Mouse (Mus musculus): ENCODE measurements around the gene Cxcl16. TPM values are rescaled to one million over a fixed set of nuclear protein-coding genes. Genes with fewer than 3 reads are reported as not detected.

Cxcl16 gene
- polyA plus RNA-seq, 1 experiment from 2014 or later, result 5.3 TPM

- Histone ChIP-seq H3K36me3 (no peaks in the 10 kb centered on the region), H3K27me3 (no peaks in the 10 kb centered on the region), H3K9ac (no peak overlapping the region), H3K4me3 (no peak overlapping the region), H3K4me2 (no peak overlapping the region), H3K27ac (no peak overlapping the region), H3K4me1 (peaks cover 8% of the 10 kb centered on the region; the same call in 1 of the 2 replicates), H3K9me3 (no peaks in the 10 kb centered on the region)
- ATAC-seq (ENCODE audit: insufficient number of reproducible peaks, low FRiP score, low TSS enrichment, low read depth), result no peak
- WGBS, result 73% methylated on average over 1 of the region's 1 CpGs
Observed at GRCm38 (mm10) chr11:70447373-70447772, 12.4 kb downstream of the Cxcl16 start.

GRCm38 (mm10) chr11:70446756-70447155, 13.0 kb downstream of the Cxcl16 start:
- 40% methylated on average over 3 of the region's 3 CpGs for WGBS
- no peak overlapping the region for H3K9ac ChIP-seq
- H3K4me2 ChIP-seq, result no peak overlapping the region
- no peak for ATAC-seq (ENCODE audit: insufficient number of reproducible peaks, low FRiP score, low TSS enrichment, low read depth)
- no peak overlapping the region for H3K27ac ChIP-seq
- H3K4me1 ChIP-seq, result 0 out of 2 replicates have a peak, but pooled peaks cover 5% of the 10 kb centered on the region
- H3K4me3 ChIP-seq, result no peak overlapping the region
- no peaks in the 10 kb centered on the region for H3K9me3 ChIP-seq
- 0 out of 2 replicates have a peak, but pooled peaks cover 6% of the 10 kb centered on the region for H3K36me3 ChIP-seq
- H3K27me3 ChIP-seq, result no peaks in the 10 kb centered on the region

- WGBS, result 76% methylated on average over 6 of the region's 6 CpGs
- Histone ChIP-seq H3K9me3 (no peaks in the 10 kb centered on the region), H3K4me1 (no peaks in the 10 kb centered on the region), H3K4me2 (no peak overlapping the region), H3K9ac (no peak overlapping the region), H3K36me3 (peaks cover 21% of the 10 kb centered on the region), H3K4me3 (no peak overlapping the region), H3K27ac (no peak overlapping the region), H3K27me3 (no peaks in the 10 kb centered on the region)
- no peak for ATAC-seq (ENCODE audit: insufficient number of reproducible peaks, low FRiP score, low TSS enrichment, low read depth)
Observed at GRCm38 (mm10) chr11:70444667-70445066, 15.1 kb downstream of the Cxcl16 start.

- WGBS, result 83% methylated on average over 3 of the region's 3 CpGs
- ATAC-seq (ENCODE audit: insufficient number of reproducible peaks, low FRiP score, low TSS enrichment, low read depth), result no peak
- H3K4me2 ChIP-seq, result no peak overlapping the region
Observed at GRCm38 (mm10) chr11:70443964-70444363, 15.8 kb downstream of the Cxcl16 start.

GRCm38 (mm10) chr11:70441882-70442281, 17.9 kb downstream of the Cxcl16 start:
- Histone ChIP-seq H3K4me1 (no peaks in the 10 kb centered on the region; the same call in 1 of the 2 replicates), H3K27me3 (no peaks in the 10 kb centered on the region), H3K4me3 (no peak overlapping the region), H3K4me2 (no peak overlapping the region), H3K9ac (no peak overlapping the region), H3K9me3 (no peaks in the 10 kb centered on the region), H3K27ac (no peak overlapping the region), H3K36me3 (peaks cover 44% of the 10 kb centered on the region)
- 92% methylated on average over 7 of the region's 7 CpGs for WGBS
- no peak for ATAC-seq (ENCODE audit: insufficient number of reproducible peaks, low FRiP score, low TSS enrichment, low read depth)

More at GRCm38 (mm10) chr11:70443964-70444363, 15.8 kb downstream of the Cxcl16 start:
- Histone ChIP-seq H3K27ac (no peak overlapping the region), H3K36me3 (peaks cover 28% of the 10 kb centered on the region), H3K4me1 (no peaks in the 10 kb centered on the region), H3K9ac (no peak overlapping the region), H3K4me3 (no peak overlapping the region), H3K27me3 (no peaks in the 10 kb centered on the region), H3K9me3 (no peaks in the 10 kb centered on the region)

GRCm38 (mm10) chr11:70440637-70441036, 19.1 kb downstream of the Cxcl16 start:
- Histone ChIP-seq H3K27ac (no peak overlapping the region; the same call in 1 of the 2 replicates), H3K9me3 (no peaks in the 10 kb centered on the region), H3K36me3 (peaks cover 56% of the 10 kb centered on the region), H3K4me1 (no peaks in the 10 kb centered on the region; the same call in 1 of the 2 replicates), H3K4me2 (no peak overlapping the region), H3K27me3 (no peaks in the 10 kb centered on the region), H3K4me3 (no peak overlapping the region), H3K9ac (no peak overlapping the region)
- ATAC-seq (ENCODE audit: insufficient number of reproducible peaks, low FRiP score, low TSS enrichment, low read depth), result no peak
- WGBS, result 80% methylated on average over 4 of the region's 4 CpGs

GRCm38 (mm10) chr11:70438728-70439374, 20.9 kb downstream of the Cxcl16 start:
- Histone ChIP-seq H3K4me3 (no peak overlapping the region), H3K9me3 (no peaks in the 10 kb centered on the region), H3K36me3 (peaks cover 58% of the 10 kb centered on the region), H3K27me3 (no peaks in the 10 kb centered on the region), H3K4me1 (peaks cover 2% of the 10 kb centered on the region), H3K9ac (no peak overlapping the region), H3K4me2 (no peak overlapping the region), H3K27ac (no peak overlapping the region)
- ATAC-seq (ENCODE audit: insufficient number of reproducible peaks, low FRiP score, low TSS enrichment, low read depth), result no peak
- WGBS, result 83% methylated on average over 7 of the region's 7 CpGs

GRCm38 (mm10) chr11:70437426-70437825, 22.4 kb downstream of the Cxcl16 start:
- Histone ChIP-seq H3K4me1 (peaks cover 14% of the 10 kb centered on the region), H3K27me3 (no peaks in the 10 kb centered on the region), H3K9ac (no peak overlapping the region), H3K27ac (no peak overlapping the region), H3K9me3 (no peaks in the 10 kb centered on the region), H3K4me3 (no peak overlapping the region), H3K4me2 (no peak overlapping the region), H3K36me3 (peaks cover 58% of the 10 kb centered on the region)
- WGBS, result 81% methylated on average over 6 of the region's 6 CpGs
- no peak for ATAC-seq (ENCODE audit: insufficient number of reproducible peaks, low FRiP score, low TSS enrichment, low read depth)

GRCm38 (mm10) chr11:70435476-70435875, 24.3 kb downstream of the Cxcl16 start:
- no peak overlapping the region for H3K9ac ChIP-seq
- no peak overlapping the region for H3K27ac ChIP-seq
- H3K4me2 ChIP-seq, result no peak overlapping the region
- H3K4me3 ChIP-seq, result no peak overlapping the region
- H3K4me1 ChIP-seq, result peaks cover 14% of the 10 kb centered on the region
- WGBS, result 67% methylated on average over 5 of the region's 5 CpGs
- no peaks in the 10 kb centered on the region for H3K27me3 ChIP-seq
- no peak for ATAC-seq (ENCODE audit: insufficient number of reproducible peaks, low FRiP score, low TSS enrichment, low read depth)
- no peaks in the 10 kb centered on the region for H3K9me3 ChIP-seq
- H3K36me3 ChIP-seq, result peaks cover 46% of the 10 kb centered on the region

GRCm38 (mm10) chr11:70433951-70434350, 25.8 kb downstream of the Cxcl16 start:
- Histone ChIP-seq H3K4me3 (0 out of 2 replicates have a peak overlapping the region, but pooled peaks have one; percentile 83), H3K9me3 (no peaks in the 10 kb centered on the region), H3K27me3 (no peaks in the 10 kb centered on the region), H3K9ac (no peak overlapping the region), H3K4me2 (peak overlapping the region; percentile 82; the same call in 1 of the 2 replicates), H3K27ac (no peak overlapping the region), H3K36me3 (peaks cover 31% of the 10 kb centered on the region), H3K4me1 (peaks cover 14% of the 10 kb centered on the region)
- WGBS, result 90% methylated on average over 3 of the region's 3 CpGs
- no peak for ATAC-seq (ENCODE audit: insufficient number of reproducible peaks, low FRiP score, low TSS enrichment, low read depth)

GRCm38 (mm10) chr11:70433569-70433943, 26.2 kb downstream of the Cxcl16 start:
- ATAC-seq (ENCODE audit: insufficient number of reproducible peaks, low FRiP score, low TSS enrichment, low read depth), result no peak
- H3K27ac ChIP-seq, result peak overlapping the region; percentile 83; the same call in 1 of the 2 replicates
- H3K36me3 ChIP-seq, result peaks cover 28% of the 10 kb centered on the region
- peak overlapping the region; percentile 83 for H3K4me3 ChIP-seq
- 0 out of 2 replicates have a peak overlapping the region, but pooled peaks have one; percentile 76 for H3K9ac ChIP-seq
- no peaks in the 10 kb centered on the region for H3K9me3 ChIP-seq
- H3K4me1 ChIP-seq, result peaks cover 14% of the 10 kb centered on the region
- H3K4me2 ChIP-seq, result peak overlapping the region; percentile 82
- 77% methylated on average over 1 of the region's 1 CpGs for WGBS
- no peaks in the 10 kb centered on the region for H3K27me3 ChIP-seq

- H3K4me3 ChIP-seq, result peak overlapping the region; percentile 83
- ATAC-seq (ENCODE audit: insufficient number of reproducible peaks, low FRiP score, low TSS enrichment, low read depth), result no peak
- peaks cover 14% of the 10 kb centered on the region for H3K4me1 ChIP-seq
- H3K9me3 ChIP-seq, result no peaks in the 10 kb centered on the region
- WGBS, result 8% methylated on average over 15 of the region's 15 CpGs
- no peaks in the 10 kb centered on the region for H3K27me3 ChIP-seq
- H3K36me3 ChIP-seq, result peaks cover 25% of the 10 kb centered on the region
- H3K27ac ChIP-seq, result peak overlapping the region; percentile 83
- peak overlapping the region; percentile 82 for H3K4me2 ChIP-seq
- H3K9ac ChIP-seq, result peak overlapping the region; percentile 76
Observed at GRCm38 (mm10) chr11:70432895-70433568, 26.8 kb downstream of the Cxcl16 start.
